Mouse (Mus musculus): Measurements from ENCODE around the gene Evi5l. TPM values are rescaled to one million over a fixed set of nuclear protein-coding genes. Genes with fewer than 3 reads are reported as not detected.

The Evi5l gene
- polyA plus RNA-seq, 1 experiment from 2014 or later: 91.4 TPM

GRCm38 (mm10) chr8:4207016-4207350 is 40.6 kb downstream of the Evi5l start:
- Histone ChIP-seq H3K27me3 (peaks cover 41% of the 10 kb centered on the region), H3K4me1 (replicated peaks) (peaks cover 47% of the 10 kb centered on the region), H3K36me3 (peaks cover 88% of the 10 kb centered on the region), H3K4me3 (replicated peaks) (no peak overlapping the region), H3K9me3 (no peaks in the 10 kb centered on the region), H3K27ac (no peak overlapping the region), H3K4me2 (replicated peaks) (no peak overlapping the region), H3K9ac (replicated peaks) (peak overlapping the region; percentile 48; the same call in 1 of the 2 replicates)
- no peak for ATAC-seq
- 63% methylated on average over 2 of the region's 2 CpGs for whole genome bisulfite sequencing

- Histone ChIP-seq H3K4me2 (replicated peaks) (no peak overlapping the region; the same call in 1 of the 2 replicates), H3K9ac (replicated peaks) (no peak overlapping the region), H3K4me1 (replicated peaks) (peaks cover 76% of the 10 kb centered on the region), H3K27me3 (peaks cover 13% of the 10 kb centered on the region), H3K36me3 (peaks cover 62% of the 10 kb centered on the region), H3K27ac (no peak overlapping the region), H3K9me3 (no peaks in the 10 kb centered on the region), H3K4me3 (replicated peaks) (no peak overlapping the region)
- no peak for ATAC-seq
- 75% methylated on average over 6 of the region's 6 CpGs for WGBS
Observed at GRCm38 (mm10) chr8:4211097-4211496, 44.7 kb downstream of the Evi5l start.

DNA sequence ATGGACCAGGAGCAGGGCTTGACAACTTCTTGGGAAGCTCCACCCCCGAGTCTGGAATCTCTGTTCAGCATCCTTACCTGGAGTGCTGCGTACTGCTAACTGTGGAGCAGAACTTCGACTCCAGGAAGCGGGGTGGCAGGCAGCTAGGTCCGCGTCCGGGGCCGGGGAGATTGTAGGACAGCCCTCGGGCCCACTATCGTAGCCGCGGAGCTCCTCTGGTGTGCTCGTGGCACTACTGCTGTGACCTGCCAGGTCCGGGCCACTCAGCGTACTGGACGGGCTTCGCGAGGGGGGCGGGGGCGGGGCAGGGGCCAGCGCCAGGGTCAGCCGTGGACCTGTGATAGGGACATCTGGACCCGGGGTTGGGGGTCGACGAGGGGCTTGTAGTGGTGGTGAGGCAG is 46.4 kb downstream of the Evi5l start:
- peaks cover 59% of the 10 kb centered on the region for H3K4me1 ChIP-seq (replicated peaks)
- H3K4me2 ChIP-seq (replicated peaks): peak overlapping the region; percentile 93
- H3K9me3 ChIP-seq: no peaks in the 10 kb centered on the region
- peaks cover 45% of the 10 kb centered on the region for H3K36me3 ChIP-seq
- H3K27me3 ChIP-seq: no peaks in the 10 kb centered on the region
- H3K9ac ChIP-seq (replicated peaks): peak overlapping the region; percentile 72
- 3% methylated on average over 25 of the region's 25 CpGs for WGBS
- peak overlapping the region; percentile 64 for H3K4me3 ChIP-seq (replicated peaks)
- ATAC-seq: peak; percentile 2
- peak overlapping the region; percentile 62 for H3K27ac ChIP-seq

- peak overlapping the region; percentile 72 for H3K9ac ChIP-seq (replicated peaks)
- no peaks in the 10 kb centered on the region for H3K27me3 ChIP-seq
- peaks cover 39% of the 10 kb centered on the region for H3K36me3 ChIP-seq
- ATAC-seq: peak; percentile 5; the same call in 1 of the 2 replicates
- peaks cover 55% of the 10 kb centered on the region for H3K4me1 ChIP-seq (replicated peaks)
- H3K4me3 ChIP-seq (replicated peaks): peak overlapping the region; percentile 64
- H3K9me3 ChIP-seq: no peaks in the 10 kb centered on the region
- peak overlapping the region; percentile 93 for H3K4me2 ChIP-seq (replicated peaks)
- H3K27ac ChIP-seq: peak overlapping the region; percentile 62
- 5% methylated on average over 18 of the region's 18 CpGs for WGBS
Observed at GRCm38 (mm10) chr8:4213210-4214005, 47.0 kb downstream of the Evi5l start.

DNA sequence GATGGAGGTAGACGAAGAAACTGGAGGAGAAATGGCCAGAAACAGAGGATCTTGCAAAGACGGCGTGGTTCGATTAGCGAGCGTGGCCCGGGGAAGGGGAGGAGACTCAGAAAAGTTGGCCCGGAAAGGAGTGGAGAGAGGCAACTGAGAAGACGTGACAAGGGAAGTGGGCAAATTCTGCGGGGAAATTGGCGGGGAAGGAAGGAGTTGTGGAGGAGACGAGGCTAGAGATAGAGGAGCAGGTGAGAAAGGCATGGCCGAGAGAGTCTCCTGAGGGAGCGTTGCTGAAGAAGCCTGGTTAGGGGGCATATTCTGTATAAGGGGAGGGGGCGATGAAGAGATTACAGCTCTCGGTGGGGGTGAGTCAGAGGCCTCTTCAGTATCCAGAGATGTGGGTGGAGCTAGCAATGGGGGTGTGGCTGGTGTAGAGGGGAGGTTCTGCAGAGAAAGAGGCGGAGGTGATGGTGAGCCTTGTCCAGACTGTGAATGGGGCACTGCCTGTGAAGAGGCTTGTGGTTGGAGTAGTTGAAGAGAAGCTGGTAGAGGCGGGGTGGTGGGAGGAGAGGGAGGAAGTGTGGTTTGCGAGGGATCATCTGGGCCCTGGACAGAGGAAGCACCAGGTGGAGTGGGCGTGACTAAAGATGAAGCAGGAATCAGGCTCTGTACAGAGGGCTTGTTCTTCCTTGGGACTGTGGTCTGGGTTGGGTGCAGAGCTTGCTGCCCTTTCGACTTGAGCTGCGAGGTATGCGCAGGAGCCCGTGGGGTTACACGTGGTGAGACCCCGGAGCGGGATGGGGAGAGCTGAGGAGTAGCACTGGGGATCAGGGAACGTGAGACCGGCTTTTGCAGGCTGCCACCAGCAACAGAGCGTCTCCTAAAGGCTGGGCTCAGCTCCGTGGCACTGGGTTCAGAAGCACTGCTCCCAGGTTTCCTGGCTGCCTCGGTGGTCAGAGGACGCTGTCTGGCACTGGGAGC is 47.9 kb downstream of the Evi5l start:
- peaks cover 53% of the 10 kb centered on the region for H3K4me1 ChIP-seq (replicated peaks)

DNA sequence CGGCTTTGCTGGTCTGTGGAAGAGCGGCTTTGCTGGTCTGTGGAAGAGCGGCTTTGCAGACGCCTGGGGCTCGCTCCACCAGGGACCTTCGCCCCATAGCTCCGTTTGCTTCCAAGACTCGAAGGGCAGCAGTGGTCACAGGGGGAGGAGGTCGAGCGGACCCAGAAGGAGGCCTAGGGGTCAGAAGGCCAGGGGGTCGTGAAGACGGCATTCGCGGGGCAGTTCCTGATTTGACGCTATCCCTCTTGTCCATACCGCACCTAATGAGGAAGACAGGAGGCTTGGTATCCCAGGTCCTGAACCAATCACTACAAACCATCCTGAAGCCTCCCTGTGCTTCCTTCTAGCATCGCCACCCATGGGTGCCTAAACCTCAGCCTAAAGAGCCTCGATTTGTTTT is 49.9 kb downstream of the Evi5l start:
- WGBS: 4% methylated on average over 18 of the region's 18 CpGs
- 0 out of 2 replicates have a peak, but pooled peaks cover 13% of the 10 kb centered on the region for H3K36me3 ChIP-seq
- peaks cover 39% of the 10 kb centered on the region for H3K4me1 ChIP-seq (replicated peaks)
- no peaks in the 10 kb centered on the region for H3K9me3 ChIP-seq
- H3K4me2 ChIP-seq (replicated peaks): peak overlapping the region; percentile 93
- peak overlapping the region; percentile 64 for H3K4me3 ChIP-seq (replicated peaks)
- peak overlapping the region; percentile 97 for H3K27ac ChIP-seq
- no peak for ATAC-seq
- no peaks in the 10 kb centered on the region for H3K27me3 ChIP-seq
- peak overlapping the region; percentile 90 for H3K9ac ChIP-seq (replicated peaks)

More for the DNA sequence above, 47.9 kb downstream of the Evi5l start:
- ATAC-seq: 0 out of 2 replicates have a peak, but pooled peaks have one; percentile 5
- Histone ChIP-seq H3K27ac (peak overlapping the region; percentile 62; the same call in 1 of the 2 replicates), H3K4me2 (replicated peaks) (peak overlapping the region; percentile 93), H3K36me3 (peaks cover 30% of the 10 kb centered on the region), H3K27me3 (no peaks in the 10 kb centered on the region), H3K9me3 (no peaks in the 10 kb centered on the region), H3K4me3 (replicated peaks) (peak overlapping the region; percentile 64), H3K9ac (replicated peaks) (peak overlapping the region; percentile 72; the same call in 1 of the 2 replicates)
- 12% methylated on average over 33 of the region's 33 CpGs for WGBS

DNA sequence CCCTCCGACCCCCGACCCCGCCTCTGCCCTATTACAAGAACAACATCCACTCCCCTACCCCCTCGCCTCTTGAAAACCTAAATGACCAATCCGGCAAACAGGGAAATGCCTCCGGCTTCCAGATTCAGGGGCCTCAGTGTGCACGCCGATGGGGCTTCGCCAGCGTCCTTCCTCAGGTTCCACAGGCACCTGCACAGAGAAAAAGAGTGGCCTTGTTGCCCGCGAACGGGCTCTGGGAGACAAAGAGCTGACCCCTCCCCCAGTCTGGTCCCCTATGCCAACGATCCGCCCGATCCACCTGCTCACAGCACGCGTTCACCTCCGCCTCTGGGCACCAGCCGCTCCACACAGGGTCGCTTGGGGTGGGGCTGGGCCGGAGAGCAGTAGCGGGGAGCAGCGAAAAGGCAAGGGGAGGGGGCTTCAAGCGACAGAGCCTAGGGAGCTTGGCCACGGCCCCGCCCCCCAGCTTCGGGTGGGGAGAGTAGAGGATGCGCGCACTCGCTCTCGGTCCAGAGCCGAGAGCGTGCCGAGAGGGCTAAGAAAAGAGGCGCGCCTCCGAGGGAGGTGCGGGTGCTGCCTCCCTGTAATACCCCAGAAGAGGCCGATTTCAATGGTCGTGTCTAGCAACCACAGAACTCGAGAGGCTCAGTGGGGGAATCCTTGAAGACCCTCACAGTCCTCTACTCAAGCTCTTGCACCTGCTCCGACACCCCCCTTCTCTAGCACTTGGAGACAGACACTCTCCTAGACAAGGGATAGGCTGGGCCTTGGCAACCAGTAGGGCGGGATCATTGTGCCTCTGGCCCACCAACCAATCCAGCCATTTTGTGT is 50.6 kb downstream of the Evi5l start, which contains the start of gene Prr36:
Gene Prr36, minus strand, starts transcription at position 669 of the 831 bp plus-strand sequence.
- peak within 1 kb of the TSS; percentile 93 for H3K4me2 ChIP-seq (replicated peaks)
- peak within 1 kb of the TSS; percentile 64 for H3K4me3 ChIP-seq (replicated peaks)
- H3K9me3 ChIP-seq: no peaks in the 10 kb centered on the region
- no peaks in the 10 kb centered on the region for H3K27me3 ChIP-seq
- H3K9ac ChIP-seq (replicated peaks): peak within 1 kb of the TSS; percentile 90
- H3K36me3 ChIP-seq: 0 out of 2 replicates have a peak, but pooled peaks cover 13% of the 10 kb centered on the region
- 1% methylated on average over 44 of the region's 44 CpGs for WGBS
- peak within 1 kb of the TSS; percentile 97 for H3K27ac ChIP-seq
- H3K4me1 ChIP-seq (replicated peaks): peaks cover 35% of the 10 kb centered on the region
- ATAC-seq: peak; percentile 95

GRCm38 (mm10) chr8:4219617-4220016 is 53.2 kb downstream of the Evi5l start:
- Histone ChIP-seq H3K4me1 (replicated peaks) (peaks cover 15% of the 10 kb centered on the region), H3K4me3 (replicated peaks) (no peak overlapping the region), H3K9ac (replicated peaks) (no peak overlapping the region), H3K4me2 (replicated peaks) (no peak overlapping the region), H3K9me3 (no peaks in the 10 kb centered on the region), H3K27me3 (no peaks in the 10 kb centered on the region), H3K36me3 (0 out of 2 replicates have a peak, but pooled peaks cover 7% of the 10 kb centered on the region), H3K27ac (no peak overlapping the region)
- WGBS: 95% methylated on average over 3 of the region's 3 CpGs
- no peak for ATAC-seq

GRCm38 (mm10) chr8:4222059-4222458 is 55.7 kb downstream of the Evi5l start:
- Histone ChIP-seq H3K36me3 (no peaks in the 10 kb centered on the region), H3K9ac (replicated peaks) (no peak overlapping the region), H3K4me2 (replicated peaks) (no peak overlapping the region), H3K4me1 (replicated peaks) (peaks cover 5% of the 10 kb centered on the region; the same call in 1 of the 2 replicates), H3K4me3 (replicated peaks) (no peak overlapping the region), H3K27ac (no peak overlapping the region), H3K27me3 (peaks cover 14% of the 10 kb centered on the region), H3K9me3 (no peaks in the 10 kb centered on the region)
- ATAC-seq: no peak

DNA sequence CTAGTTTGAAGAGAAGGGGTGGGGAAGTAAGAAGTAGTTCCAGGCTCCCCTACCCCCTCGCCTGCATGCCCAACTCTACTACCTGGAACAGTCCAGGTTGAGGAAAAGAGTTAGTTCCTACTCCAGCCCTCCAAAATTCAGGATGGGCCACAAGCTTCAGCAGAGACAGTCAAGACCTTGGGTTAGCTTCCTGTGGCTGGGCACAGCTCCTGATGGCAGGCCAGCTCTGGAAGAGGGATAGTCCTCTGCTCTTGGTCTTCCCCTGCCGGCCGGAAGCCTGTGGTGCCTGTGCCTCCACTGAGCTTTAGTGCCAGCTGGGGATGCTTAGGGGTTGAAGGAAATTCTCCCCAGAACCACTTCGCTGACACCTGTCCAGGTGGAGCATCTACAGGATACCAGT is 60.0 kb downstream of the Evi5l start:
- peak overlapping the region; percentile 36; the same call in 1 of the 2 replicates for H3K4me2 ChIP-seq (replicated peaks)
- 0 out of 2 replicates have a peak overlapping the region, but pooled peaks have one; percentile 25 for H3K9ac ChIP-seq (replicated peaks)
- peak; percentile 56; the same call in 1 of the 2 replicates for ATAC-seq
- H3K27me3 ChIP-seq: peaks cover 25% of the 10 kb centered on the region
- H3K27ac ChIP-seq: no peak overlapping the region
- H3K36me3 ChIP-seq: no peaks in the 10 kb centered on the region
- no peaks in the 10 kb centered on the region for H3K9me3 ChIP-seq
- H3K4me3 ChIP-seq (replicated peaks): no peak overlapping the region
- 26% methylated on average over 4 of the region's 4 CpGs for WGBS
- H3K4me1 ChIP-seq (replicated peaks): peaks cover 5% of the 10 kb centered on the region; the same call in 1 of the 2 replicates
